Mouse (Mus musculus): ENCODE measurements at regions not wholly inside any gene's neighbourhood (a gene's known extent, or its start where the extent isn't known, plus 50 kb on each side); places are given as distances from the start of the nearest gene placed in this dataset.

- TF ChIP-seq CTCF (IDR thresholded peaks at IDR 0.05; ENCODE audit: borderline replicate concordance, extremely low read depth, insufficient read depth, insufficient read length): no peak
- TF ChIP-seq POLR2A (IDR thresholded peaks at IDR 0.05; ENCODE audit: borderline replicate concordance, extremely low read depth, insufficient read depth, insufficient read length, poor library complexity, severe bottlenecking): no peak
These were observed 58.8 kb upstream of the Hbs1l start for GRCm38 (mm10) chr10:21237000-21237399.
